Mouse (Mus musculus) intestine, postnatal 0 days (tissue): ENCODE results near the gene Fam208b. TPM values are rescaled to one million over a fixed set of nuclear protein-coding genes. Genes with fewer than 3 reads are reported as not detected.
"Not testable (repeated sequence)": the region's sequence is repeated elsewhere in the genome, so short reads cannot be mapped to it uniquely, and the experiment has no call there.

ENCODE experiments used
- ATAC-seq: fragments of 200-750 bp; cut with Nextera tagmentation; 2 replicates; pipeline ENCODE4 v1.8.0; 2017; ENCODE audit warnings: mild to moderate bottlenecking, moderate TSS enrichment, moderate library complexity
- H3K27ac ChIP-seq: fragments of 300-500 bp; sonication (generic); 2 replicates; pipeline ENCODE4 v1.5.1; 2014; ENCODE audit warnings: mild to moderate bottlenecking, low read depth, low read length, moderate library complexity
- H3K27me3 ChIP-seq: fragments of 300-500 bp; sonication (generic); replicated peaks from 2 replicates; pipeline ENCODE4 v1.6.1; 2014; ENCODE audit warnings: low read length, mixed read lengths; ENCODE audit not compliant: control insufficient read depth, insufficient read depth
- H3K36me3 ChIP-seq: fragments of 300-500 bp; sonication (generic); 2 replicates; pipeline ENCODE4 v1.6.1; 2014; ENCODE audit warnings: mild to moderate bottlenecking, moderate library complexity; ENCODE audit not compliant: control insufficient read depth, insufficient read depth
- H3K4me1 ChIP-seq: fragments of 300-500 bp; sonication (generic); replicated peaks from 2 replicates; pipeline ENCODE4 v1.6.1; 2014; ENCODE audit warnings: antibody characterized with exemption, low read length, mixed read lengths; ENCODE audit not compliant: control insufficient read depth, insufficient read depth
- H3K4me2 ChIP-seq: fragments of 300-500 bp; sonication (generic); replicated peaks from 2 replicates; pipeline ENCODE4 v1.6.1; 2014; ENCODE audit warnings: low read depth, mild to moderate bottlenecking, moderate library complexity
- H3K4me3 ChIP-seq: fragments of 300-500 bp; sonication (generic); 2 replicates; pipeline ENCODE4 v1.5.1; 2014; ENCODE audit warnings: low read depth, low read length
- H3K9ac ChIP-seq: fragments of 300-500 bp; sonication (generic); 2 replicates; pipeline ENCODE4 v1.6.1; 2014; ENCODE audit warnings: mild to moderate bottlenecking, low read depth, low read length
- H3K9me3 ChIP-seq: fragments of 300-500 bp; sonication (generic); 2 replicates; pipeline ENCODE4 v1.6.1; 2016; ENCODE audit warnings: mixed run types; ENCODE audit not compliant: control insufficient read depth
- CTCF ChIP-seq: sonication (generic); IDR thresholded peaks from 2 replicates; pipeline ENCODE4 v1.5.1; 2016; ENCODE audit warnings: low read depth, mild to moderate bottlenecking, control low read depth, antibody characterized with exemption, moderate library complexity
- WGBS: fragments of 180-500 bp; shearing (Covaris S2); extraction: QIAGEN DNeasy Blood & Tissue Kit; methylation state at CpG from one replicate; pipeline ENCODE4 v1.1.7; 2014; 5-methylcytosine and 5-hydroxymethylcytosine counted together
- polyA plus RNA-seq: library from polyadenylated mRNA; unstranded; fragments of >200 nt; fragmentation: Nextera tagmentation; extraction: Ambion mirVana; gene quantifications from 2 replicates; pipeline ENCODE4 v1.2.1, GENCODE M21; 2015

The Fam208b gene
- polyA plus RNA-seq, 1 experiment from 2014 or later = 4.8 TPM

DNA sequence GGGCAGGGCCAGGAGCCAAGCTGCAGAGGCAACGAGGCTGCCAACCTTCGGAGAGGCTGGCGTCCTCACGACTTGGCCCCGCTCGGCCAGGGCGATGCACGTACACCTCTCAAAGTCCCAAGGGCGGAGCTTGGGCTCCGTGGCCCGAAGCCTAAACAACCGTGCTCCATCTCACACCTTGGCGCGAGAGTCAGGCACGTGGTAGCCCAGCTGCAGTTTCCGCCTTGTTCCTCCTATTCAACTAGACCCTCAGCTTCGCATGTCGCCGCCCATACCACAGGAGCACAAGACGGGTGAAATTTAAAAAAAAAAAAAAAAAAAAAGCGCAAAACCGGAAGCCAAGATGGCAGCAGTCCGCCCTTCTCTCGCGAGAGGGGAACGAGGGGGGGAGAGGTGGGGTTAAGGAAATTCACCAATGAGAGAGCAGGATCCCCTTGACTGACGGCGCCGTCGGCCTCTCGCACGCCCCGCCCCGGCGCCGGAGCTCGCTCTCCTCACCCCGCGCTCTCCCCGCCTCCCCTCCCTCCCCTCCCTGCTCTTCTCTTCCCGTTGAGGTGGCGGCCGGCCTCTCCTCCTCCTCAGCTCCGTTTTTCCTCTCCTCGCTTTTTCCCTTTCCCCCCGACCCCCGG lies 73.2 kb downstream of the Fam208b start, which contains the start of gene Gdi2:
Gdi2 (plus strand) TSS at position 470 of the 629 bp plus-strand sequence.
- Histone ChIP-seq H3K36me3 (no peaks in the 10 kb centered on the region), H3K9ac (peak within 1 kb of the TSS; percentile 97), H3K4me2 (peak within 1 kb of the TSS; percentile 81), H3K27ac (peak within 1 kb of the TSS; percentile 99), H3K4me3 (peak within 1 kb of the TSS; percentile 82), H3K9me3 (no peaks in the 10 kb centered on the region), H3K27me3 (no peaks in the 10 kb centered on the region), H3K4me1 (peaks cover 15% of the 10 kb centered on the region)
- TF ChIP-seq CTCF = no peak
- peak; percentile 97 for ATAC-seq
- under 1% methylated on average over 40 of the region's 47 CpGs for WGBS

DNA sequence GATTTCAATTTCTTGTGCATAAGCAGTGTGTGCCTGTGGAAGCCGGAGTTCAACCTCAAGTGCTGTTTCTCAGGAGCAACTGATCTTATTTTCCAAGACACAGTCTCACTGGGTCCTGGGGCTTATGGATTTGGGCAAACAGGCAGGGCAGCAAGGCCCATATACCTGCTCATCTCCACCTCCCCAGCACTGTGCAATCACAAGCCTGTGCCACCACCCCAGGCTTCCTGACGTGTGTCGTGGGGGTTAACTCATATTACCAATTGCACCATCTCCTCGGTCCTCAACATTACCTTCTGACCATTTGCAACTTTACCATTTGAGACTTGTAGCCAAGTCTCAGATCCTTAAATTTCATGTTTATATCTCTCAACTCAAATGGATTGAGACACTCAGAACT lies 76.8 kb downstream of the Fam208b start:
- WGBS = 93% methylated on average over 4 of the region's 4 CpGs
- 0 out of 2 replicates have a peak, but pooled peaks cover 3% of the 10 kb centered on the region for H3K4me1 ChIP-seq
- no peak for TF ChIP-seq CTCF
- ATAC-seq = no peak
- H3K27me3 ChIP-seq = no peaks in the 10 kb centered on the region
- H3K4me2 ChIP-seq = no peak overlapping the region
- no peaks in the 10 kb centered on the region for H3K36me3 ChIP-seq
- H3K4me3 ChIP-seq = no peak overlapping the region
- no peaks in the 10 kb centered on the region for H3K9me3 ChIP-seq
- no peak overlapping the region for H3K9ac ChIP-seq
- no peak overlapping the region for H3K27ac ChIP-seq

DNA sequence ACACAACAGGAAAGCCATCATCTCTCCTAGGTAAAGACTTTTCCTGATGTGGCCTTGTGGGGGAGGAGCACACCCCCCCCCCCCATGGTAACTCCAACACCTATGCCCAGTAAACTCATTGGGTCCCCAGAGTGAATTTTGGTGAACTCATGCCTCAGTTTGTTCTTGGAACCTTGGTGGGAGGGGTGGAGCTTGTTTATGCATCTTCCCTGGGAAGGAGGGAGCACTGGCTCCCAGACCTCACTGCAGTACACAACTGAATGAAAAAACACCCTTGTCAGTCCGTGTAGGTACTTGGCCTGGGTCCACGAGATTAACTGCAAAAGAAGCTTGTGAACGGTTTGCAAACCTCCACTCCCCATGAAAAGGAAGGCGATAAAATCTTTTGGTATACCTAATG lies 78.5 kb downstream of the Fam208b start:
- no peaks in the 10 kb centered on the region for H3K36me3 ChIP-seq
- no peak overlapping the region for H3K9ac ChIP-seq
- 0 out of 2 replicates have a peak, but pooled peaks cover 3% of the 10 kb centered on the region for H3K4me1 ChIP-seq
- no peak for TF ChIP-seq CTCF
- WGBS = 67% methylated on average over 4 of the region's 4 CpGs
- no peaks in the 10 kb centered on the region for H3K27me3 ChIP-seq
- no peak for ATAC-seq
- H3K27ac ChIP-seq = no peak overlapping the region
- H3K9me3 ChIP-seq = no peaks in the 10 kb centered on the region
- no peak overlapping the region for H3K4me3 ChIP-seq
- no peak overlapping the region for H3K4me2 ChIP-seq

DNA sequence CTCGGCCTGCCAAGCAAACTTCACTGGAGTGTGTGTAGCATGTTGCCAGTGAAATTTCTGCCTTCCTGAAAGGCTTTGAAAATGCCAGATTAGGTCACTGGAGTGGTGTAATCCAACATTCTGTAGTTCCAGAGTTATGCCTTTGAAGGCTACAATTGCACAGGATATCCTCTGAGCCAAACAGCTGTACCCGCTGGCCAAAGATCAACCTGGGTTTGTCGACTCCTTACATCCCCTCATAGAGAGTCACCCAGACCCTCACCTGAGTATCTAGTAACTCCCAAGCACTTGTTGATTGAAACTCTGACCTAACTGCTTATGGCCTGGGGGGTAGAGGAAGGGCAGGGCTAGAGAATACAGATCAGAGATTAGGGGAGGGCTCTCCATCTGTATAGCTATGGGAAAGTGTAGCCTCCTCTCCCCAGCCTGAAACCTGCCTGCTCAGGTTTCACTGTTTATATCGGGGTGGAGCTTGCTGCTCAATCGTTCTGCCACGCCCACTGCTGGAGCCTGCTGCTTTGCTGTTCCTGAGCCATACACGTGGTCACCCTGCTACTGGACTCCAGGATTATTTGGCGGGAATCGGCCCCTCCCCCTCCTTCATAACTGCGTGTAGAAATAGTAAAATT lies 79.1 kb downstream of the Fam208b start:
- Histone ChIP-seq H3K27ac (no peak overlapping the region), H3K27me3 (no peaks in the 10 kb centered on the region), H3K36me3 (no peaks in the 10 kb centered on the region), H3K9ac (no peak overlapping the region), H3K4me2 (no peak overlapping the region), H3K4me1 (no peaks in the 10 kb centered on the region), H3K9me3 (no peaks in the 10 kb centered on the region), H3K4me3 (no peak overlapping the region)
- ATAC-seq = 0 out of 2 replicates have a peak, but pooled peaks have one; percentile 16
- 60% methylated on average over 10 of the region's 10 CpGs for WGBS
- no peak for TF ChIP-seq CTCF

DNA sequence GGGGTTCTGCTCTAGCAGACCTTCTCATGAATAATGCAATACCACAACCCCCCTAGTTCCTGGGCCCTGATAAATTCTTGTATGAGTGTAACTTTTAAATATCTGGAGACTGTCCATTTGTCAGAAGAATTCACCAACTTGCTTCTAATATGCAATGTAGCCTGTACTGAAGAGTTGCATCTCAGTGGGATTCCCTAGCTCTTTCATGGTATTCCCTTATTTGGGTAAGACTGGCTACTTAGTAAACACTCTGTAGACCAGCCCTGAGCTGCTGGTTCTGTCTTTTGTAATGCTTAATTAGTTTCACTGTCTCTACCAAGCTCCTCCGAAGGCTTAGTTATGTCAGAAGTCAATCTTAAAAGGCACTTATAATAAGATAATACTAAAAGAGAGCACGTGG lies 79.7 kb downstream of the Fam208b start:
- ATAC-seq, H3K4me1 ChIP-seq, H3K36me3 ChIP-seq, H3K27me3 ChIP-seq, H3K9ac ChIP-seq, H3K4me2 ChIP-seq, H3K9me3 ChIP-seq, H3K4me3 ChIP-seq, H3K27ac ChIP-seq: not testable (repeated sequence)
- 64% methylated on average over 2 of the region's 2 CpGs for WGBS

DNA sequence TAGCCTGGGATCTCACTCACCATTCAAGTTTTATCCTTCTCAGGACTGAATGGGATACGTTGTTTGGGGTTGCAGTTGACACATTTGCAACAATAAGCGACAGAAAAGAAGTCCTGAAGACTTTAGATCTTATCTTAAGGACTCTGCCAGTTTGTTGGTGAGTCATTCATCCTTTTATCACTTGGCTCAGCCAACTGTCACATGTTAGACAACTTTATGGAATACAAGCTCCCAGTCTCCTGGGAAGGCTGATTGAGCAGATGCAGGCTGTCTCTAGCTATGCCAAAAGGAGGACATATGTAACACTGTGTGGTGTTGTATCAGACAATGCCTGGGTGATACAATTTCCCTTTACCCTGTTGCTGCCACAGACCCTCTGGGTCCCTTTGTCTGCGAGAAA lies 80.5 kb downstream of the Fam208b start:
- Histone ChIP-seq H3K4me1 (no peaks in the 10 kb centered on the region), H3K27me3 (no peaks in the 10 kb centered on the region), H3K4me2 (no peak overlapping the region), H3K36me3 (no peaks in the 10 kb centered on the region), H3K4me3 (no peak overlapping the region), H3K9me3 (no peaks in the 10 kb centered on the region), H3K27ac (no peak overlapping the region), H3K9ac (no peak overlapping the region)
- TF ChIP-seq CTCF = no peak
- 45% methylated on average over 3 of the region's 3 CpGs for WGBS
- peak; percentile 46; the same call in 1 of the 2 replicates for ATAC-seq
